Mouse (Mus musculus): Measurements from ENCODE around the gene Irf6. TPM values are rescaled to one million over a fixed set of nuclear protein-coding genes. Genes with fewer than 3 reads are reported as not detected.

Gene Irf6
- polyA plus RNA-seq, 1 experiment from 2014 or later: 69.1 TPM

- ATAC-seq (replicated peaks; ENCODE audit: low FRiP score, low TSS enrichment, low read depth): no peak
- WGBS: 80% methylated on average over 4 of the region's 4 CpGs
- no peaks in the 10 kb centered on the region for H3K27me3 ChIP-seq (replicated peaks; ENCODE audit: control insufficient read depth, insufficient read depth, low read length)
- no peak overlapping the region for H3K4me2 ChIP-seq (ENCODE audit: low read length)
- no peak for DNase-seq (ENCODE audit: low spot score)
- no peaks in the 10 kb centered on the region for H3K36me3 ChIP-seq (ENCODE audit: control insufficient read depth, insufficient read depth, low read length)
- H3K9ac ChIP-seq (ENCODE audit: low read length): no peak overlapping the region
- H3K4me3 ChIP-seq (ENCODE audit: low read depth, low read length): no peak overlapping the region
- H3K9me3 ChIP-seq (ENCODE audit: control insufficient read depth, low read length): no peaks in the 10 kb centered on the region
- no peaks in the 10 kb centered on the region for H3K4me1 ChIP-seq (replicated peaks; ENCODE audit: control insufficient read depth, insufficient read depth, low read length)
- H3K27ac ChIP-seq (ENCODE audit: low read depth): no peak overlapping the region
These were observed 7.8 kb upstream of the Irf6 start for GRCm38 (mm10) chr1:193145101-193145500.

- no peak for ATAC-seq (replicated peaks; ENCODE audit: low FRiP score, low TSS enrichment, low read depth)
- Histone ChIP-seq H3K4me2 (ENCODE audit: low read length) (no peak overlapping the region), H3K27ac (ENCODE audit: low read depth) (no peak overlapping the region), H3K4me1 (replicated peaks; ENCODE audit: control insufficient read depth, insufficient read depth, low read length) (peaks cover 8% of the 10 kb centered on the region), H3K4me3 (ENCODE audit: low read depth, low read length) (no peak overlapping the region), H3K27me3 (replicated peaks; ENCODE audit: control insufficient read depth, insufficient read depth, low read length) (no peaks in the 10 kb centered on the region), H3K36me3 (ENCODE audit: control insufficient read depth, insufficient read depth, low read length) (no peaks in the 10 kb centered on the region), H3K9me3 (ENCODE audit: control insufficient read depth, low read length) (no peaks in the 10 kb centered on the region), H3K9ac (ENCODE audit: low read length) (no peak overlapping the region)
- DNase-seq (ENCODE audit: low spot score): no peak
- WGBS: 71% methylated on average over 1 of the region's 1 CpGs
These were observed 6.5 kb upstream of the Irf6 start for GRCm38 (mm10) chr1:193146416-193146815.

- Histone ChIP-seq H3K4me1 (replicated peaks; ENCODE audit: control insufficient read depth, insufficient read depth, low read length) (peaks cover 10% of the 10 kb centered on the region), H3K4me3 (ENCODE audit: low read depth, low read length) (no peak overlapping the region), H3K9me3 (ENCODE audit: control insufficient read depth, low read length) (no peaks in the 10 kb centered on the region), H3K4me2 (ENCODE audit: low read length) (no peak overlapping the region), H3K27ac (ENCODE audit: low read depth) (no peak overlapping the region), H3K27me3 (replicated peaks; ENCODE audit: control insufficient read depth, insufficient read depth, low read length) (peaks cover 13% of the 10 kb centered on the region), H3K9ac (ENCODE audit: low read length) (no peak overlapping the region), H3K36me3 (ENCODE audit: control insufficient read depth, insufficient read depth, low read length) (no peaks in the 10 kb centered on the region)
- WGBS: 45% methylated on average over 3 of the region's 3 CpGs
- no peak for DNase-seq (ENCODE audit: low spot score)
- no peak for ATAC-seq (replicated peaks; ENCODE audit: low FRiP score, low TSS enrichment, low read depth)
These were observed 3.7 kb upstream of the Irf6 start for GRCm38 (mm10) chr1:193149231-193149630.

GRCm38 (mm10) chr1:193151134-193151533, 1.8 kb upstream of the Irf6 start:
- 39% methylated on average over 7 of the region's 7 CpGs for WGBS
- Histone ChIP-seq H3K9ac (ENCODE audit: low read length) (no peak overlapping the region), H3K36me3 (ENCODE audit: control insufficient read depth, insufficient read depth, low read length) (no peaks in the 10 kb centered on the region), H3K4me2 (ENCODE audit: low read length) (no peak overlapping the region), H3K4me3 (ENCODE audit: low read depth, low read length) (no peak overlapping the region), H3K27me3 (replicated peaks; ENCODE audit: control insufficient read depth, insufficient read depth, low read length) (peaks cover 17% of the 10 kb centered on the region), H3K9me3 (ENCODE audit: control insufficient read depth, low read length) (no peaks in the 10 kb centered on the region), H3K4me1 (replicated peaks; ENCODE audit: control insufficient read depth, insufficient read depth, low read length) (peaks cover 12% of the 10 kb centered on the region), H3K27ac (ENCODE audit: low read depth) (no peak overlapping the region; the same call in 1 of the 2 replicates)
- DNase-seq (ENCODE audit: low spot score): no peak
- ATAC-seq (replicated peaks; ENCODE audit: low FRiP score, low TSS enrichment, low read depth): no peak

GRCm38 (mm10) chr1:193153561-193153960, 650 bp downstream of the Irf6 start:
- no peak overlapping the region; the same call in 1 of the 2 replicates for H3K27ac ChIP-seq (ENCODE audit: low read depth)
- no peaks in the 10 kb centered on the region for H3K9me3 ChIP-seq (ENCODE audit: control insufficient read depth, low read length)
- peaks cover 17% of the 10 kb centered on the region for H3K27me3 ChIP-seq (replicated peaks; ENCODE audit: control insufficient read depth, insufficient read depth, low read length)
- peak overlapping the region; percentile 51 for H3K4me2 ChIP-seq (ENCODE audit: low read length)
- 21% methylated on average over 16 of the region's 16 CpGs for WGBS
- DNase-seq (ENCODE audit: low spot score): peak; percentile 75
- ATAC-seq (replicated peaks; ENCODE audit: low FRiP score, low TSS enrichment, low read depth): peak; percentile 41; the same call in 1 of the 2 replicates
- peak overlapping the region; percentile 44 for H3K4me3 ChIP-seq (ENCODE audit: low read depth, low read length)
- H3K4me1 ChIP-seq (replicated peaks; ENCODE audit: control insufficient read depth, insufficient read depth, low read length): peaks cover 12% of the 10 kb centered on the region
- no peaks in the 10 kb centered on the region for H3K36me3 ChIP-seq (ENCODE audit: control insufficient read depth, insufficient read depth, low read length)
- peak overlapping the region; percentile 31 for H3K9ac ChIP-seq (ENCODE audit: low read length)

GRCm38 (mm10) chr1:193156316-193157110, 3.6 kb downstream of the Irf6 start:
- Histone ChIP-seq H3K36me3 (ENCODE audit: control insufficient read depth, insufficient read depth, low read length) (no peaks in the 10 kb centered on the region), H3K9ac (ENCODE audit: low read length) (no peak overlapping the region), H3K27me3 (replicated peaks; ENCODE audit: control insufficient read depth, insufficient read depth, low read length) (peaks cover 17% of the 10 kb centered on the region), H3K4me3 (ENCODE audit: low read depth, low read length) (no peak overlapping the region), H3K4me2 (ENCODE audit: low read length) (peak overlapping the region; percentile 51), H3K9me3 (ENCODE audit: control insufficient read depth, low read length) (no peaks in the 10 kb centered on the region), H3K4me1 (replicated peaks; ENCODE audit: control insufficient read depth, insufficient read depth, low read length) (peaks cover 23% of the 10 kb centered on the region), H3K27ac (ENCODE audit: low read depth) (peak overlapping the region; percentile 55; the same call in 1 of the 2 replicates)
- ATAC-seq (replicated peaks; ENCODE audit: low FRiP score, low TSS enrichment, low read depth) (no peak), DNase-seq (ENCODE audit: low spot score) (no peak)
- WGBS: 64% methylated on average over 15 of the region's 15 CpGs

- Histone ChIP-seq H3K9ac (ENCODE audit: low read length) (no peak overlapping the region), H3K4me3 (ENCODE audit: low read depth, low read length) (no peak overlapping the region), H3K36me3 (ENCODE audit: control insufficient read depth, insufficient read depth, low read length) (no peaks in the 10 kb centered on the region), H3K27ac (ENCODE audit: low read depth) (no peak overlapping the region), H3K4me2 (ENCODE audit: low read length) (peak overlapping the region; percentile 51; the same call in 1 of the 2 replicates), H3K4me1 (replicated peaks; ENCODE audit: control insufficient read depth, insufficient read depth, low read length) (peaks cover 23% of the 10 kb centered on the region), H3K9me3 (ENCODE audit: control insufficient read depth, low read length) (no peaks in the 10 kb centered on the region), H3K27me3 (replicated peaks; ENCODE audit: control insufficient read depth, insufficient read depth, low read length) (peaks cover 17% of the 10 kb centered on the region)
- WGBS: 78% methylated on average over 8 of the region's 8 CpGs
- ATAC-seq (replicated peaks; ENCODE audit: low FRiP score, low TSS enrichment, low read depth) (no peak), DNase-seq (ENCODE audit: low spot score) (no peak)
These were observed 4.2 kb downstream of the Irf6 start for GRCm38 (mm10) chr1:193157111-193157492.

- peaks cover 4% of the 10 kb centered on the region for H3K27me3 ChIP-seq (replicated peaks; ENCODE audit: control insufficient read depth, insufficient read depth, low read length)
- 15% methylated on average over 3 of the region's 3 CpGs for WGBS
- DNase-seq (ENCODE audit: low spot score): no peak
- no peak for ATAC-seq (replicated peaks; ENCODE audit: low FRiP score, low TSS enrichment, low read depth)
- H3K4me2 ChIP-seq (ENCODE audit: low read length): no peak overlapping the region
- H3K9me3 ChIP-seq (ENCODE audit: control insufficient read depth, low read length): no peaks in the 10 kb centered on the region
- no peak overlapping the region for H3K9ac ChIP-seq (ENCODE audit: low read length)
- H3K27ac ChIP-seq (ENCODE audit: low read depth): peak overlapping the region; percentile 47; the same call in 1 of the 2 replicates
- H3K36me3 ChIP-seq (ENCODE audit: control insufficient read depth, insufficient read depth, low read length): no peaks in the 10 kb centered on the region
- no peak overlapping the region for H3K4me3 ChIP-seq (ENCODE audit: low read depth, low read length)
- H3K4me1 ChIP-seq (replicated peaks; ENCODE audit: control insufficient read depth, insufficient read depth, low read length): peaks cover 22% of the 10 kb centered on the region
These were observed 6.3 kb downstream of the Irf6 start for GRCm38 (mm10) chr1:193159163-193159562.

- H3K4me1 ChIP-seq (replicated peaks; ENCODE audit: control insufficient read depth, insufficient read depth, low read length): peaks cover 19% of the 10 kb centered on the region
- 38% methylated on average over 1 of the region's 1 CpGs for WGBS
- H3K4me2 ChIP-seq (ENCODE audit: low read length): peak overlapping the region; percentile 49; the same call in 1 of the 2 replicates
- no peaks in the 10 kb centered on the region for H3K36me3 ChIP-seq (ENCODE audit: control insufficient read depth, insufficient read depth, low read length)
- H3K27me3 ChIP-seq (replicated peaks; ENCODE audit: control insufficient read depth, insufficient read depth, low read length): no peaks in the 10 kb centered on the region
- H3K4me3 ChIP-seq (ENCODE audit: low read depth, low read length): no peak overlapping the region
- ATAC-seq (replicated peaks; ENCODE audit: low FRiP score, low TSS enrichment, low read depth) (no peak), DNase-seq (ENCODE audit: low spot score) (no peak)
- H3K9ac ChIP-seq (ENCODE audit: low read length): no peak overlapping the region
- peak overlapping the region; percentile 47 for H3K27ac ChIP-seq (ENCODE audit: low read depth)
- no peaks in the 10 kb centered on the region for H3K9me3 ChIP-seq (ENCODE audit: control insufficient read depth, low read length)
These were observed 6.7 kb downstream of the Irf6 start for GRCm38 (mm10) chr1:193159613-193160012.
